Mouse (Mus musculus) frontal cortex, postnatal 14 days (tissue): ENCODE results near the gene Lsp1.
A peak's percentile ranks its signal among the peaks of the same experiment; 100 is the strongest.

Source experiments
- DNase-seq, 2 experiments: peaks; one replicate each; pipeline ENCODE4 v3.0.0; 2022; ENCODE audit warnings: low spot score in 2 of 2

The Lsp1 gene

GRCm38 (mm10) chr7:142460636-142461077 is at the start of gene Lsp1:
TSS of gene Lsp1 (plus strand) at chr7:142460809.
- no peak for DNase-seq

- DNase-seq = no peak
Measured at GRCm38 (mm10) chr7:142413285-142413684, 47.3 kb upstream of the Lsp1 start.

- DNase-seq = no peak
Measured at GRCm38 (mm10) chr7:142415314-142415713, 45.3 kb upstream of the Lsp1 start.

GRCm38 (mm10) chr7:142416225-142416624 is 44.4 kb upstream of the Lsp1 start:
- no peak for DNase-seq

- DNase-seq = no peak
Measured at GRCm38 (mm10) chr7:142418027-142418426, 42.6 kb upstream of the Lsp1 start.

- DNase-seq = no peak
Measured at GRCm38 (mm10) chr7:142418679-142419078, 41.9 kb upstream of the Lsp1 start.

GRCm38 (mm10) chr7:142419887-142420286 is 40.7 kb upstream of the Lsp1 start:
- no peak for DNase-seq

GRCm38 (mm10) chr7:142421826-142422225 is 38.8 kb upstream of the Lsp1 start:
- DNase-seq = no peak

- DNase-seq = no peak
Measured at GRCm38 (mm10) chr7:142425641-142426213, 34.9 kb upstream of the Lsp1 start.

GRCm38 (mm10) chr7:142428213-142428612 is 32.4 kb upstream of the Lsp1 start:
- no peak for DNase-seq

GRCm38 (mm10) chr7:142430160-142430678 is 30.4 kb upstream of the Lsp1 start:
- peak; percentile 44 to 49 for DNase-seq

- no peak for DNase-seq
Measured at GRCm38 (mm10) chr7:142431106-142431505, 29.5 kb upstream of the Lsp1 start.

- no peak for DNase-seq
Measured at GRCm38 (mm10) chr7:142433623-142434022, 27.0 kb upstream of the Lsp1 start.

- DNase-seq = no peak
Measured at GRCm38 (mm10) chr7:142434137-142434865, 26.3 kb upstream of the Lsp1 start, which contains the start of gene Syt8. TSS of gene Syt8 (plus strand) at chr7:142434850.

GRCm38 (mm10) chr7:142435524-142435923 is 25.1 kb upstream of the Lsp1 start:
- DNase-seq = peak in 1 of 2 experiments; percentile 60

GRCm38 (mm10) chr7:142437324-142437723 is 23.3 kb upstream of the Lsp1 start:
- no peak for DNase-seq

- no peak for DNase-seq
Measured at GRCm38 (mm10) chr7:142439966-142440365, 20.6 kb upstream of the Lsp1 start.

GRCm38 (mm10) chr7:142440657-142441114 is 19.9 kb upstream of the Lsp1 start:
- no peak for DNase-seq

GRCm38 (mm10) chr7:142441585-142441984 is 19.0 kb upstream of the Lsp1 start, which contains the start of gene Tnni2:
TSS of gene Tnni2 (plus strand) at chr7:142441808.
- DNase-seq = no peak

- no peak for DNase-seq
Measured at GRCm38 (mm10) chr7:142442081-142442907, 18.3 kb upstream of the Lsp1 start.

- no peak for DNase-seq
Measured at GRCm38 (mm10) chr7:142442908-142443420, 17.6 kb upstream of the Lsp1 start.

- DNase-seq = no peak
Measured at GRCm38 (mm10) chr7:142443474-142443873, 17.1 kb upstream of the Lsp1 start.
